Mouse (Mus musculus): ENCODE data around the gene Ccdc88b.
A peak's percentile ranks its signal among the peaks of the same experiment; 100 is the strongest.
"Not testable (repeated sequence)": the region's sequence is repeated elsewhere in the genome, so short reads cannot be mapped to it uniquely, and the experiment has no call there.

Gene Ccdc88b

GRCm38 (mm10) chr19:6858031-6858430 is at the start of gene Ccdc88b:
Gene Ccdc88b (minus strand): TSS chr19:6858211.
- DNase-seq, result no peak

GRCm38 (mm10) chr19:6907094-6907493 is 49.1 kb upstream of the Ccdc88b start:
- no peak for DNase-seq

DNA sequence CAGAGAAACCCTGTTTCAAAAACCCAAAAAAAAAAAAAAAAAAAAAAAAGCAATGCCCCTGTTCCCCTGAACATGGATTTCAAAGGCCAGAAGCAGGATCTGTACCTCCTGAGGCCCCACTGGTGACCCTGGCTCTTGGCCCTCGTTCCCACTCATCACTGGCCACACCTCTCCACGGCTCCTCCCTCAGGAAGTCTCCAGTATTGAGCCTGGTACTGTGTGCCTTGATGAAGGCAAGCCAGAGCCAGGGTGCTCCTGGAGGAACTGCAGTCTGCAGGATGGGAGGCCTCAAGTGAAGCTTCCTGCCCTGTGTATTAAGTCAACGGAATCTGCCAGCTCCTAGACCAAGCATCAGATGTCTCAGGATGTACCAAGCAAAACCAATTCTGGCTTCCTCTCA is 48.2 kb upstream of the Ccdc88b start:
- peak in 1 of 2 experiments; percentile 13 for DNase-seq

GRCm38 (mm10) chr19:6905498-6906159 is 47.6 kb upstream of the Ccdc88b start:
- no peak for DNase-seq

DNA sequence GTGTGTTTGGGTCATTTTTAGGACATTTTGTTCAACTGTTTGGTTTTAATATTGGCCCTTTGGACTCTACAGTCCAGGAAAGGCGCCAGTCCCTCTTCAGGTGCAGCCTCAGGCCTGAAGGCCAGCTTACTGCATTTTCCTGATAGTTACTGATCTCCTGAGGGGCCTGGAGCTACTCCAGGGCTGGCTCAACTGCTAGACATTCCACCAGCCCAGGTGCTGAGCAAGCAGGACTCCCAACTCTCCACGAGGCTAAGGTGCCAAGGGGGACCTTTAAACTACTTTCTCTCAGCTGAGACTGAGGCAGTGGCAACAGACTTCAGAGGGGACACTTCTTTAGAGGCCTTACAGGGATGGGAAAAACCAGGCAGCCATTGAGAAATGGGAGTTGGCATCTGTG is 46.8 kb upstream of the Ccdc88b start:
- no peak for DNase-seq

GRCm38 (mm10) chr19:6903031-6903430 is 45.0 kb upstream of the Ccdc88b start:
- no peak for DNase-seq

GRCm38 (mm10) chr19:6899641-6900040 is 41.6 kb upstream of the Ccdc88b start:
- no peak for DNase-seq

DNA sequence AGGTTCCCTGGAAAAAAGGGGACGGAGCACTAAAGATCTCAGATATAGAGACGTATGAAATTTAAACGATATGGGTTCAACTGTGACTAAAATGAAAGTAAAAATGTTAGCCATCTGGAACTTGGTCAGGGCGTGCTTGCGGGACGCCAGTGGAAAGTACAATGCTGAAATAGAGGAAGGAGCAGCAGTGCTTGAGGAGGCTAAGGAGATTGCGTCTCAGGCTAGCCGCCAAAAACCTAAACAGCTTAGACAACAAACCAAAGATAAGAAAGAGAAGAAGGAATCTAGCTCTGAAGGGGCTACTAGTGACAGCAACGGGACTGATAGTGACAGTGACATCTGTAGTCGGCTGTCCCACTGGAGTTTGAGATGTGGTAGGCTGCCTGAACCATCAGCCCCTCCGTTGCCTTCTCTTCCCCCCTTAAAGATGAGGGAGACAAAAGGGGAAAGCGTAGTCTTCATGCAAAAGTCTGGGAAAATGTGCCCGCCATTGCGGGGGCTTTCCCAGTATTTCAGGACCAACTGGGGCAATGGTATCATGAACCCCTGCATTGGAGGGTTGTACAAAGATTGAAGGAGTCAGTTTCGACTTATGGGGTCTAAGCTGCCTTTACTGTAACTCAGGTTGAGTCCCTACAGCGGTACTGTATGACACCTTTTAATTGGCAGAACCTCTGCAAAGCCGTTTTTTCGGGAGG is 37.7 kb upstream of the Ccdc88b start:
- not testable (repeated sequence) for DNase-seq

GRCm38 (mm10) chr19:6893731-6894451 is 35.9 kb upstream of the Ccdc88b start:
- no peak for DNase-seq

GRCm38 (mm10) chr19:6892512-6892911 is 34.5 kb upstream of the Ccdc88b start:
- no peak for DNase-seq

GRCm38 (mm10) chr19:6877965-6878364 is 20.0 kb upstream of the Ccdc88b start:
- no peak for DNase-seq

DNA sequence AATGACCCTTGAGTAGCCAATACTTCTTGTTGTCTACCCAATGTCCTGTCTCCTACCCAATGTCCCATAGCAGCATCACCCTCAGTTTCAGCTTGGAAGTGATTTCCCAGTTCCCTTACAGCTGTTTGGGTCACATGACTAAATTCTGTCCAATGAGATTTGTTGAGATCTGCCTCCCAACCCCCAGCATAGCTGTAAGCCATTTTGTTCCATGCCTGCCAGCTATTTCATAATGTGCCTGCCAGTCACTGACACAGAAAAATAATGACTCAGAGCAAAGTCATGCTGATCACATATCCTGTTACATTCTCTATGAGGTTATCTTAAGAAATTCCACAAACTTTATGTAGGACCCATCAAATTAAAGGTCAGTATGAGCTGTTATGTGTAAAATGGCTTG is 18.8 kb upstream of the Ccdc88b start:
- DNase-seq, result no peak

- DNase-seq, result no peak
Observed at GRCm38 (mm10) chr19:6875834-6876233, 17.8 kb upstream of the Ccdc88b start.

- no peak for DNase-seq
Observed at GRCm38 (mm10) chr19:6874257-6874656, 16.2 kb upstream of the Ccdc88b start.

GRCm38 (mm10) chr19:6872701-6873100 is 14.7 kb upstream of the Ccdc88b start:
- no peak for DNase-seq

GRCm38 (mm10) chr19:6871574-6872271 is 13.7 kb upstream of the Ccdc88b start:
- no peak for DNase-seq

GRCm38 (mm10) chr19:6869355-6869754 is 11.3 kb upstream of the Ccdc88b start:
- no peak for DNase-seq

- DNase-seq, result no peak
Observed at GRCm38 (mm10) chr19:6861451-6861850, 3.4 kb upstream of the Ccdc88b start.

GRCm38 (mm10) chr19:6860706-6861105 is 2.7 kb upstream of the Ccdc88b start:
- DNase-seq, result no peak

DNA sequence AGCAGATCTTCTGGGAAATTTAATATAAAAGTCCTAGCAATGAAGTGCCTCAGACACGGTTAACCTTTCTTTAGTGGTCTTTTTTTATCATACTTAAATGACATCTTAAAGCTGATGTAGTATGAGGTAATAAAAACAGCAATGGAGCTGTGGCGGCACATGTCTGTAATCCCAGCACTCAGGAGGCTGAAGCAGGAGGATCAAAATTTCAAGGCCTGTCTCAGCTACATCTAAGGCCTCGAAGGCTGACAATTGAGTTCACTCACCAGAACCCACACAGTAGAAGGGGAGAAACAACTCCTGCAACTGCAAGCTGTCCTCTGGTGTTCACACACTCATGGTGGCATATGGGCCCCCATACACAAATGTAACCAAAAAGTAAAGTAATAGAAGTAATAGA is 2.0 kb upstream of the Ccdc88b start:
- DNase-seq, result no peak

DNA sequence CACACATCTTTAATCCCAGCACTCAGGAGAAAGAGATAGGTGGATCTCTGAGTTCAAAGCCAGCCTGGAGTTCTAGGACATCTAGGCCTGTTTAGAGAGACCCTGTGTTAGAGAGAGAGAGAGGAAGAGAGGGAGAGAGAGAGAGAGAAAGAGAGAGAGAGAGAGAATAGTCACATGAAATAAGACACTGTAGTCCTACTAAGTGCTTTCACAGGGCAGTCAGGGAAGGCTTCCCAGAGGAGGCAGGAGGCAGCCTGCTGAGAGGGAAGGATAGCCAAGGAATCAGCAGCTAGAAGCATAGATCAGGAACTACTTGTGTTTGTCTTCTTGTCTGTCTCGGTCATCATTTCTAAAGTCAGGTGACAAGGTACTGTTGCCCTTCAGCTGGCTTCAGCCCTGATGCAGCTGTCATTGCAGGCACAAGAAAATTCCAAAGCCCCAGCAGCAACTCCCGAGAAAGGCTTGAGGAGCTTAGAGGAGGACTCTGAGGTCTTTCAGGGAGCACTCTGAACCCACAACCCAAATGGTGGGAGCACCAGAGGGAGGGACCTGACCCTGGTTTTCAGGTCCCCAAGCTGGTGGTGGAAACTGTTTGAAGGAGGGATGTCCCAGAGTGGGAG is 1.1 kb upstream of the Ccdc88b start:
- no peak for DNase-seq

DNA sequence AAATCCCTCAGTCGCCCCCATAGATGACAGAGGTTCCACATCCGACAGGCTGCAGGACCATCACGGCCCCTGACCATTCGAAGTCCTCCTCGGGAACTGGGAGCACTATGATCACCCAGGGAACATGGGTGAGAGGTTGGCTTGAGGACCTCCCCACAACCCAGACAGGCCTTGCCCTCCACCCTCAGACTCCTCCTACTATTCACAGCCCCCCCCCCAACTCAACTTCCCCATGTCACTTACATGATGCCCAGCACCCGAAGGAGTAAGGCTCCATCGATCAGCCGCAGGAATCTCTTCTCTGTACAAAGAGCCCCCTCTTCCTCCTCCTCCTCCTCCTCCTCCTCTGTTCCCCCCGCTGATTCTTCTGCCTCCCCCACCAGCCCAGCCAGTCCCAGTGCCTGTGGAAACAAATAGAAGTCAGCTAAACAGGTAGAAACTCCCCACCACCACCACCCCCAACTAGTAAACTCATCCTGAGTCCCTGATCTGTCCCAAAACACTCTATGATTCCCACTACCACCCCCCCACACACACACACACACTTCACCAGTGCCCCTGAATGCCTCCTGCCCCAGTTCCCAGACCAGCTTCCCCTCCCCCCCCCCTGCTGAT is 513 bp downstream of the Ccdc88b start:
- no peak for DNase-seq

- DNase-seq, result no peak
Observed at GRCm38 (mm10) chr19:6857003-6857360, 1.0 kb downstream of the Ccdc88b start.
